Mouse (Mus musculus) hindbrain, embryonic 10.5 days (tissue): ENCODE measurements around the gene Traf3. TPM values are rescaled to one million over a fixed set of nuclear protein-coding genes. Genes with fewer than 3 reads are reported as not detected.

Experiments
- DNase-seq: peaks from one replicate; pipeline ENCODE4 v3.0.0-alpha.2; 2017; ENCODE audit warnings: low spot score
- H3K27ac ChIP-seq: fragments of 300-500 bp; sonication (generic); 2 replicates; pipeline ENCODE4 v1.5.1; 2016; ENCODE audit warnings: mild to moderate bottlenecking, moderate library complexity
- H3K27me3 ChIP-seq: fragments of 300-500 bp; sonication (generic); 2 replicates; pipeline ENCODE4 v1.6.1; 2016; ENCODE audit warnings: mild to moderate bottlenecking; ENCODE audit not compliant: poor library complexity, insufficient read depth, severe bottlenecking
- H3K36me3 ChIP-seq: fragments of 300-500 bp; sonication (generic); 2 replicates; pipeline ENCODE4 v1.6.1; 2016; ENCODE audit warnings: mild to moderate bottlenecking, moderate library complexity
- H3K4me1 ChIP-seq: fragments of 300-500 bp; sonication (generic); replicated peaks from 2 replicates; pipeline ENCODE4 v1.6.1; 2016; ENCODE audit warnings: mild to moderate bottlenecking
- H3K4me3 ChIP-seq: fragments of 300-500 bp; sonication (generic); 2 replicates; pipeline ENCODE4 v1.5.1; 2016; ENCODE audit warnings: mild to moderate bottlenecking, moderate library complexity
- H3K9me3 ChIP-seq: fragments of 300-500 bp; sonication (generic); 2 replicates; pipeline ENCODE4 v1.6.1; 2016; ENCODE audit warnings: mild to moderate bottlenecking, moderate library complexity
- WGBS: fragments of 180-500 bp; shearing (Covaris S2); methylation state at CpG from one replicate; pipeline ENCODE4 v1.1.7; 2016; 5-methylcytosine and 5-hydroxymethylcytosine counted together
- polyA plus RNA-seq: library from polyadenylated mRNA; unstranded; fragments of >200 nt; fragmentation: Nextera tagmentation; extraction: Ambion mirVana; gene quantifications from 2 replicates; pipeline ENCODE4 v1.2.1, GENCODE M21; 2016

Traf3 gene
- polyA plus RNA-seq, 1 experiment from 2014 or later, result 13.9 TPM

DNA sequence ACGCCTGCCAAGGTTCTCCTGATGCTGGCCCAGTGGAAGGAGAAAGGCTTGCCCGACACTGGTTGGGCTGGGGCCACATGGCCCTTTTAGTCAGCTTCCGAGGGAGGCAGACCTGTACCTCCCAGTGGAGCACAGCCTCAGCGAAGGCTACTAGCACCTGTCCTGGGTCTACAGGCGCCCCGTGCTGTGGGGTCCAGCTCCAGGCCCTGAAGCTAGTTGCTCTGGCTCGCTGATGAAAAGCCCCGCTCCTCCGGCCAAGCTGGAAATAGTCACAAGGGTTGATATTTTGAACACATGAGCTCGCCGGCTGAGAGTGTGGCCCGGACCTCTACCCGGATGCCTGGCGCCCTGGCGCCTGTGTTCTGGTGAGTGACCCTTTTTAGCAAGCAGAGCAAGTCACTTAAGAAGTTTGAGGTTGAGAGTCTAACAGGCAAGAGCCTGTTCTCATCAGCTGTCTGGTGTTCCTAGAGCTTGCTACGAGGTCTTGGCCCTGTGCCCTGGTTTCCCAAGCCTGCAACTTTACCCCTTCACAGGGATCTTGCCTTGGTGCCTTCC is 22.6 kb upstream of the Traf3 start:
- peaks cover 47% of the 10 kb centered on the region for H3K4me1 ChIP-seq
- H3K27me3 ChIP-seq, result no peaks in the 10 kb centered on the region; the same call in none of the 2 replicates
- H3K9me3 ChIP-seq, result peaks cover 5% of the 10 kb centered on the region; the same call in 1 of the 2 replicates
- no peak for DNase-seq
- 70% methylated on average over 16 of the region's 16 CpGs for WGBS
- peak overlapping the region; percentile 92 for H3K27ac ChIP-seq
- H3K36me3 ChIP-seq, result no peaks in the 10 kb centered on the region
- H3K4me3 ChIP-seq, result peak overlapping the region; percentile 23

- Histone ChIP-seq H3K9me3 (no peaks in the 10 kb centered on the region), H3K4me1 (peaks cover 51% of the 10 kb centered on the region), H3K36me3 (no peaks in the 10 kb centered on the region), H3K27ac (peak overlapping the region; percentile 78), H3K4me3 (no peak overlapping the region), H3K27me3 (no peaks in the 10 kb centered on the region; the same call in none of the 2 replicates)
- 96% methylated on average over 2 of the region's 2 CpGs for WGBS
- no peak for DNase-seq
Observed at GRCm38 (mm10) chr12:111144598-111144997, 21.6 kb upstream of the Traf3 start.

DNA sequence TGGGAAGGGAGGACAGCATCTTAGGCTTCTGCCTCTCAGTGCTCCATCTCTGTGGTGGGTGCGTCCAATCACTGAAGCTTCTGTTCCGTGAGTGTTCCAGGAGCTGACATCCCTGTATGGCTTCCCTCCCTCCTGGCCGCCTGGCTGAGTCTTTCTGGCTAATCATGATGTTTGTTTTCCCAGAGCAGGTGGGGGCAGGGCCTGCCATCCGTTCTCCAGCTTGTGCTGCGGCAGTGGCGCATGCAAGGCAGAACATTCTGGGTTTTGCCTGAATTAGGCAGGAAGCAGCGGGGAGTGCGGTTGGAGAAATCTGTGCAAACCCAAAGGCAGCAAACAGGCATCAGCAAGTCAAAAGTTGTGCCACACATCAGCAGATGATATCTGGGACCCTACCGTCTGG is 20.9 kb upstream of the Traf3 start:
- peak; percentile 42 for DNase-seq
- Histone ChIP-seq H3K27ac (peak overlapping the region; percentile 78), H3K4me3 (no peak overlapping the region)

DNA sequence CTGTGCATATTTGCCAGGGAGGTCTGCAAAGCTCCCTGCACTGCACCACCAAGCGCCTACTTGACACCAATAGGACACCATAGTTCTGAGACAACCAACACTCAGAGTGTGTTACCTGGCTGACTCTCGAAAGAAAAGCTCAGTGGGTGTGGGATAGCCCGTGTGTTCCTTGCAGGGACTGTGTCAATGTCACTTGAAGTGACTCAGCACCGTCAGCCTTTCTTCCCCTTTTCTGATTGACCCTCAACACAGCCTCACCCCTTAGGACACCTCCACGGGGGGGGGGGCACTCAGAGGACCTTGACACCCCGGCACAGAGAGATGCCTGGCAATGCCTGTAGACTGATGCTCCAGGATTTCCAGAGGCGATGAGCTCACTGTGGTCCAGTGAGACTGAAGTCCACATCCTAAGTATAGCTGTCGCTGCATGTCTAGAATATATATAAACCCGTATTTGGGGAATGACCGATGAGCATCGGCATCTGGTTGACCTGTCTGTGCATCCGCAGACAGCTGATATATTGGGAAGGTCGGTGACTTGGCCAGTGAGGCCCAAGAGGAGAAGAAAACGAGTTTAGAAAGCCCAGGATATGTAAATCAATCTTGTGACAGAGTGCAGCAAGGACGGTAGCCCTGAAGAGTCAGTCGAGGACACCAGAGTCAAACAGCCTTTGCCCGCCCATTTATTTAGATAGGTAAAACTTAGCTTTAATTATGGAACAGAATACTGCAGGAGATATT is 16.5 kb upstream of the Traf3 start:
- 71% methylated on average over 17 of the region's 17 CpGs for WGBS
- H3K4me1 ChIP-seq, result peaks cover 43% of the 10 kb centered on the region
- no peaks in the 10 kb centered on the region for H3K36me3 ChIP-seq
- H3K27ac ChIP-seq, result no peak overlapping the region
- DNase-seq, result no peak
- H3K9me3 ChIP-seq, result no peaks in the 10 kb centered on the region
- H3K4me3 ChIP-seq, result no peak overlapping the region
- H3K27me3 ChIP-seq, result no peaks in the 10 kb centered on the region; the same call in none of the 2 replicates

More for the DNA sequence above, 20.9 kb upstream of the Traf3 start:
- WGBS, result 52% methylated on average over 9 of the region's 9 CpGs
- no peaks in the 10 kb centered on the region for H3K9me3 ChIP-seq
- H3K36me3 ChIP-seq, result no peaks in the 10 kb centered on the region
- H3K4me1 ChIP-seq, result peaks cover 57% of the 10 kb centered on the region
- H3K27me3 ChIP-seq, result no peaks in the 10 kb centered on the region; the same call in none of the 2 replicates

DNA sequence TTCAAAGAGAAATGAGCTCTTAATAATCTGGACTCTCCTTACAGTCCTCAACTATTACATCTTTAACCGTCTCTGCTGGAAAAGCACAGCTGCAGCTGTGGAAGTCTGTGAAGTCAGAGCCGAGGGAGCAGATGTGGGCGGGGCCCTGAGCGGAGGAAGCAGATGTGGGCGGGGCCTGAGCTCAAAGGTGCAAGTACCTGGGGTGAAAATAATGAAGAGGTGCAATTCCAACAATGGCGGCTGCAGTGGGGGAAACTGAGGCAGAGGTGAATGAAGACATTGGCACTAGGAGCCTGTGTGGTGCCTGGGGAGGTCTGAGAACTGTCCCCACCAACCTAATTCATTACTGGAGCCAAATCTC is 16.0 kb upstream of the Traf3 start:
- Histone ChIP-seq H3K27me3 (no peaks in the 10 kb centered on the region; the same call in 1 of the 2 replicates), H3K4me3 (no peak overlapping the region), H3K9me3 (no peaks in the 10 kb centered on the region), H3K36me3 (no peaks in the 10 kb centered on the region), H3K4me1 (peaks cover 38% of the 10 kb centered on the region), H3K27ac (no peak overlapping the region)
- 12% methylated on average over 6 of the region's 6 CpGs for WGBS
- DNase-seq, result no peak

- H3K27ac ChIP-seq, result no peak overlapping the region
- H3K36me3 ChIP-seq, result no peaks in the 10 kb centered on the region
- H3K27me3 ChIP-seq, result no peaks in the 10 kb centered on the region; the same call in 1 of the 2 replicates
- no peak for DNase-seq
- peaks cover 25% of the 10 kb centered on the region for H3K4me1 ChIP-seq
- no peaks in the 10 kb centered on the region for H3K9me3 ChIP-seq
- no peak overlapping the region for H3K4me3 ChIP-seq
- 89% methylated on average over 5 of the region's 5 CpGs for WGBS
Observed at GRCm38 (mm10) chr12:111151422-111152156, 14.6 kb upstream of the Traf3 start.

DNA sequence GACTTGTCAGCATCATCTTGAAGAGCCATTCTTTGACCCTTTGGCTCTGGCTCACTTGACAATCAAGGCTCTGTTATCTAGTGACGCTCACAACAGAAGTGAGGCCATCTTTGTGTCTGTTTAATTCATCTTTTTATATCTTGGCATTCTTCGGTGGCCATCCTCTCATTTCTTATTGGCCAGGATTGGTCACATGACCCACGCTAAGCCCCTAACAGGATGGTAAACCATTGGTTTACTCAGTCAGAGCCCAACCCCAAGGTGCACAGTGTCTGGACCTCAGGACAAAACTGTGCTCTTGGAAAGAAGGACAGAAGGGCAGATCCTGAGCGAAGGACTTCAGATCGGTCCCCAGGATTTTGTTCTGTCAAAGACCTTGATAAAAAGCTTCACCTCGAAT is 13.6 kb upstream of the Traf3 start:
- peaks cover 16% of the 10 kb centered on the region for H3K4me1 ChIP-seq
- no peaks in the 10 kb centered on the region; the same call in 1 of the 2 replicates for H3K27me3 ChIP-seq
- no peak overlapping the region for H3K27ac ChIP-seq
- WGBS, result 89% methylated on average over 6 of the region's 6 CpGs
- H3K36me3 ChIP-seq, result no peaks in the 10 kb centered on the region
- H3K4me3 ChIP-seq, result no peak overlapping the region
- H3K9me3 ChIP-seq, result no peaks in the 10 kb centered on the region
- no peak for DNase-seq

DNA sequence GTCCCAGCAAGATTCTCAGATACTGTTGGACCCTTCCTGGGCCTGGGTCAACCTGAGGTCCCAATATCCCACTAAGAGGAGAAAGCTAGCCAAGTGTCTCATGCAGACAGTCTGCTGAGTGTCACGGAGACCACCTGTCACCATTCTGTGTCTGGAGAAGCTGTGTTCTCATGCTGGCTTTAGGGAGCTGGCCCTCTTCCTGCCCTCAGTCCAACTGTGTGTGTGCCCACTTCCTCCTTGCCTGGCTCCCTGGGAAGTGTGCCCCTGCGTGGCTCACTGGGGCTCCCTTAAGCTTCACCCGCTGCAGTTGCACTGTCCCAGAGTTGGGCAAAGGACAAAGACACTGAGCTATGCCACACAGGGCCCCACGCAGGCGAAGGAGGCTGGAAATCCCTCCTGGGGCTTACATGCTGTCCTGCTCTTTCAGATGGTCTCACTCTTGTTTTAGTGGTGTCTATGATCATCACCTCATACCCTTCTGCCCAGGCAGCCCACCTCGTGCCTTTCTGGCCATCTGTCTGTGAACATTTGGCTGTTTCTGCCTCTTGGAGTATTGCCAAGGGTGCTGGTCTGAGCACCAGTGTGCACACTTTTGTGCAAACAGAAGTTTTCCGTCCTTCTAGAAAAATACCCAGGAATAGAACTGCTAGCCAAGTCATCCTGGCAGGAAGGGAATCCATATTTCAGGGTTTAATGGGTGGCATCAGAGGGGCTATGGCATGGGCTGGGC is 13.0 kb upstream of the Traf3 start:
- no peak for DNase-seq
- Histone ChIP-seq H3K4me1 (peaks cover 16% of the 10 kb centered on the region), H3K4me3 (no peak overlapping the region), H3K9me3 (no peaks in the 10 kb centered on the region), H3K27ac (0 out of 2 replicates have a peak overlapping the region, but pooled peaks have one; percentile 13), H3K27me3 (no peaks in the 10 kb centered on the region), H3K36me3 (no peaks in the 10 kb centered on the region)
- WGBS, result 82% methylated on average over 7 of the region's 7 CpGs

GRCm38 (mm10) chr12:111153946-111154345 is 12.2 kb upstream of the Traf3 start:
- H3K27ac ChIP-seq, result no peak overlapping the region
- H3K4me1 ChIP-seq, result peaks cover 13% of the 10 kb centered on the region
- no peaks in the 10 kb centered on the region for H3K9me3 ChIP-seq

GRCm38 (mm10) chr12:111154641-111155040 is 11.5 kb upstream of the Traf3 start:
- H3K9me3 ChIP-seq, result no peaks in the 10 kb centered on the region
- no peak overlapping the region for H3K27ac ChIP-seq
- no peak for DNase-seq
- 91% methylated on average over 6 of the region's 6 CpGs for WGBS
- H3K4me3 ChIP-seq, result no peak overlapping the region
- H3K27me3 ChIP-seq, result no peaks in the 10 kb centered on the region
- no peaks in the 10 kb centered on the region for H3K36me3 ChIP-seq
- peaks cover 14% of the 10 kb centered on the region for H3K4me1 ChIP-seq

More at GRCm38 (mm10) chr12:111153946-111154345, 12.2 kb upstream of the Traf3 start:
- Histone ChIP-seq H3K4me3 (no peak overlapping the region), H3K27me3 (no peaks in the 10 kb centered on the region), H3K36me3 (no peaks in the 10 kb centered on the region)
- 83% methylated on average over 5 of the region's 5 CpGs for WGBS
- DNase-seq, result no peak

DNA sequence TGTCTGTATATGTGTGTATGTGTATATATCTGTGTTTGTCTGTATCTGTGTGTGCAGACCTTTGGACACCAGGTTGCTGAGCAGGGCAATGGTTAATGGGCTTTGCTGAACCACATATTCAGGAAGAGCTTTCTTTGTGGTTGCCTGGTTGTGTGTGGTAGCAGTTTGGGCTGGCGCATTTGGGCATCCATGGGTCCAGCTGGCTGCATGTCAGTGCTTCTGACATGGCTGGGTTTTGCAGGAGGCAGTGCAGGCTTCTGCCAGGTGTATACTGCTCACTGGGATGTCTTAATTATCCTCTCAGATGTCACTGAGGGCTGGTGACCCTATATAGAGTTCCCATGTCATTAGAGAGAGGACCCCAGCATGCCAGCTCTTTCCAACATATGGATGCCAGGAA is 10.4 kb upstream of the Traf3 start:
- H3K27ac ChIP-seq, result no peak overlapping the region
- no peak overlapping the region for H3K4me3 ChIP-seq
- peaks cover 14% of the 10 kb centered on the region; the same call in 1 of the 2 replicates for H3K4me1 ChIP-seq
- H3K9me3 ChIP-seq, result no peaks in the 10 kb centered on the region
- 89% methylated on average over 1 of the region's 1 CpGs for WGBS
- DNase-seq, result no peak
- no peaks in the 10 kb centered on the region for H3K27me3 ChIP-seq
- no peaks in the 10 kb centered on the region for H3K36me3 ChIP-seq

- no peaks in the 10 kb centered on the region for H3K36me3 ChIP-seq
- peaks cover 43% of the 10 kb centered on the region for H3K4me1 ChIP-seq
- peak overlapping the region; percentile 20; the same call in 1 of the 2 replicates for H3K27ac ChIP-seq
- no peak overlapping the region for H3K4me3 ChIP-seq
- no peak for DNase-seq
- H3K9me3 ChIP-seq, result no peaks in the 10 kb centered on the region
- H3K27me3 ChIP-seq, result no peaks in the 10 kb centered on the region
- WGBS, result 80% methylated on average over 12 of the region's 12 CpGs
Observed at GRCm38 (mm10) chr12:111159659-111160428, 6.3 kb upstream of the Traf3 start.
